Mouse (Mus musculus) heart, embryonic 10.5 days (tissue): ENCODE results near the gene Krt34. TPM values are rescaled to one million over a fixed set of nuclear protein-coding genes. Genes with fewer than 3 reads are reported as not detected.
A peak's percentile ranks its signal among the peaks of the same experiment; 100 is the strongest.

Source experiments
- DNase-seq: peaks from one replicate; pipeline ENCODE4 v3.0.0-alpha.2; 2017; ENCODE audit warnings: low spot score
- H3K27ac ChIP-seq: fragments of 300-500 bp; sonication (generic); 2 replicates; pipeline ENCODE4 v1.5.1; 2016; ENCODE audit warnings: mild to moderate bottlenecking
- H3K27me3 ChIP-seq: fragments of 300-500 bp; sonication (generic); 2 replicates; pipeline ENCODE4 v1.6.1; 2016; ENCODE audit warnings: mild to moderate bottlenecking; ENCODE audit not compliant: poor library complexity, insufficient read depth, severe bottlenecking
- H3K36me3 ChIP-seq: fragments of 300-500 bp; sonication (generic); 2 replicates; pipeline ENCODE4 v1.6.1; 2016; ENCODE audit warnings: mild to moderate bottlenecking, moderate library complexity
- H3K4me1 ChIP-seq: fragments of 300-500 bp; sonication (generic); 2 replicates; pipeline ENCODE4 v1.6.1; 2016; ENCODE audit warnings: mild to moderate bottlenecking
- H3K4me3 ChIP-seq: fragments of 300-500 bp; sonication (generic); 2 replicates; pipeline ENCODE4 v1.5.1; 2016; ENCODE audit warnings: mild to moderate bottlenecking, moderate library complexity
- H3K9me3 ChIP-seq: fragments of 300-500 bp; sonication (generic); 2 replicates; pipeline ENCODE4 v1.6.1; 2016; ENCODE audit warnings: mild to moderate bottlenecking, moderate library complexity
- WGBS: fragments of 180-500 bp; shearing (Covaris S2); methylation state at CpG from one replicate; pipeline ENCODE4 v1.1.7; 2016; 5-methylcytosine and 5-hydroxymethylcytosine counted together
- polyA plus RNA-seq: library from polyadenylated mRNA; unstranded; fragments of >200 nt; fragmentation: Nextera tagmentation; extraction: Ambion mirVana; gene quantifications from 2 replicates; pipeline ENCODE4 v1.2.1, GENCODE M21; 2016

Gene Krt34
- polyA plus RNA-seq, 1 experiment from 2014 or later: not detected

DNA sequence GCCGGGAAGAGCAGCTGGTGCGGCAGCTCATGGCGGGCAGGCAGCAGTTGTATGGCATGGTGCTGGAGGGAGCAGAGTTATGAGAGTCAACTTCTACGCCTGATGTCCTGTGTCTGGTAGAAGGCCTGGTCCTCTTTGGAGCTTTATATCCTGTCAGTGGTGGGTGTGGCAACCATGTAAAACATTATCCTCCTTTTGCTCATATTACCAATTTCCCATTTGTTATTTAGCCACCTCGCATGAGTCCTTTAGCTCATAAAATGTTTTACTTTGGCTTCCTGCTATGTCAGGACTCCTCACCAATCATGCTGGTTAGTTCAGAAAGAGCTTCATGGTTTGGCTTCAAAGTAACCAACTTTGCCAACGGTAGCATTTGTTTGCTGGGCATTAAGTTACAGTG is 11.6 kb downstream of the Krt34 start, which contains the start of gene Krt33b:
Krt33b (minus strand) TSS at position 101 of the 400 bp plus-strand sequence.
- no peak for DNase-seq
- 88% methylated on average over 6 of the region's 6 CpGs for WGBS
- Histone ChIP-seq H3K9me3 (no peaks in the 10 kb centered on the region), H3K4me3 (no peak within 1 kb of the TSS), H3K27ac (no peak within 1 kb of the TSS), H3K36me3 (no peaks in the 10 kb centered on the region), H3K4me1 (no peaks in the 10 kb centered on the region), H3K27me3 (no peaks in the 10 kb centered on the region)

DNA sequence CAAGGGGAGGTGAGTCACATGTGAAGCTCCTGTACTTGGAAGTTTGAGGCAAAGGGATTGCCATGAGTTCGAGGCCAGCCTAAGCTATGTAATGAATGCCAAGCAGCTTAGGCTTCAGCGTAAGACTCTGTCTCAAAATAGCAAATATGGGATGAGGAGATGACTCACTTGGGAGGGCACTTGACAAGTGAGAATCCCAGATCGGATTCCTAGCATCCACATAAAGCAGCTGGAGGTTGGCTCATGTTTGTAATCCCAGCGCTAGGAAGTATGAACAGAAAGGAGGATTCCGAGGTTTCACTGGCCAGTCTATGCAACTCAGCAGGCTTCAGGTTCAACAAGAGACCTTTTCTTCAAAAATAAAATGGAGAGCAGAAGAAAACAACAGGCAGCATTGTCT is 19.9 kb downstream of the Krt34 start:
- WGBS: 53% methylated on average over 5 of the region's 5 CpGs
- H3K9me3 ChIP-seq: no peaks in the 10 kb centered on the region
- no peak overlapping the region for H3K4me3 ChIP-seq
- peak; percentile 42 for DNase-seq
- H3K27ac ChIP-seq: no peak overlapping the region
- no peaks in the 10 kb centered on the region for H3K27me3 ChIP-seq
- no peaks in the 10 kb centered on the region for H3K36me3 ChIP-seq
- no peaks in the 10 kb centered on the region for H3K4me1 ChIP-seq

DNA sequence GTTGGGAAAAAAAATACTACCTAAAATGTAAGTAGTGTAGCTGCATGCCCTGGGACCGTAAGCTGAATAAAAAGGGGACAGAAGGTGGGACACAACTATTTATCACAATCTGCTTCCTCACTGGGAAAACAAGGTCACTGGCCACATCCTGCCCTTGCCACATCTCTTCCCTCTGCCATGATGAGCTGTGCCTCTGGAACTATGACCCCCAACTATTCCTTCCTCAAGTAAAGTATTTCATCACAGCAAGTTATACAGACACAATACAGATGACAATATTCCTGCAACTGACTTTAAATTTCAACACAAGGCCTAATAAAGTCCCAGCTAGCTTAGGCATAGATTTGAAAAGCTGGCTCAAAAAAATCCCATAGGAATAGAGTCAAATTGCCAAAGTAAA is 21.9 kb downstream of the Krt34 start:
- 63% methylated on average over 1 of the region's 1 CpGs for WGBS
- H3K9me3 ChIP-seq: no peaks in the 10 kb centered on the region
- no peak overlapping the region for H3K27ac ChIP-seq
- H3K27me3 ChIP-seq: no peaks in the 10 kb centered on the region
- no peak for DNase-seq
- no peaks in the 10 kb centered on the region for H3K36me3 ChIP-seq
- no peaks in the 10 kb centered on the region for H3K4me1 ChIP-seq
- H3K4me3 ChIP-seq: no peak overlapping the region

DNA sequence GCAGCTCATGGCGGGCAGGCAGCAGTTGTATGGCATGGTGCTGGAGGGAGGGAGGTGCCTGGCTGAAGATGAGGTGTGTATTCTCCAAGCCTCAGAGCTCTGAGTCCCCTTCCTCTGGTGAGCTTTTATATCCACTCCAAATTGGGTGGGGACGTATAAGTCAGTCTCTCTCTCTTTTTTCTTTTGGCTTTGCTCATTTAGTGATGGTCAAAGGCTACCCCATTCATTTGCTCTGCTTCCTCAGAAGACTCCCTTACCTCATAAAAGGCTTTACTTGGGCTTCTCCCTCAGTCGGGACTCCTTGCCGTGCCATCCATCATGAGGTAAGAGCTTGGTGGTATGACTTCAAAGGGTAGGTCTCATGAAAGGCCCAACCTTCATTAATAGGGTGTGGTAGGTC is 25.2 kb downstream of the Krt34 start, which contains the start of gene Krt33a:
Krt33a (minus strand) TSS at position 101 of the 400 bp plus-strand sequence.
- no peak within 1 kb of the TSS for H3K27ac ChIP-seq

DNA sequence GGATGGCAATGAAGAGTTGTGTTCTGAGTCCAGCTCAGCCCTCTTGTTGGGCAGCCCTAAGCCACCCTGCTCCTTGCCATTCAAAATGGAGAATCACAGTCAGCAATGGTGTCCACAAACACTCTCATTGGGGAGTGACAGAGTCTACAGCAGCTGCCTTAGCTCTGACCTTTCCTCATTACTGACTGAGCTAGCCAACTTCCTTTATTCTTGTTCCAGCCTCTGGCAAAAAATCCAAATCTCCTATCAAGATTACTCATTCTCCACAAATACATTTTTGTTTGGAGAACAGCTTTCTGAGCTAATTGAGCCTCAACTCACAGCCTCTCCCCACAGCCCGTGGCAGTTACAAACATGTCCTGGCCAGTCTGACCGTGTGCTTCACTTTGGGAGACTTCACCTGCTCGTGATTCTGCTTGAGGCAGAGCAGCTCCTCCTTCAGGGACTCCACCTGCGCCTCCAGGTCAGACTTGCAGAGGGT is 27.6 kb downstream of the Krt34 start:
- WGBS: 82% methylated on average over 4 of the region's 4 CpGs

More for the DNA sequence above, 25.2 kb downstream of the Krt34 start, which contains the start of gene Krt33a:
- WGBS: 75% methylated on average over 4 of the region's 4 CpGs
- Histone ChIP-seq H3K4me1 (no peaks in the 10 kb centered on the region), H3K9me3 (no peaks in the 10 kb centered on the region), H3K36me3 (no peaks in the 10 kb centered on the region), H3K27me3 (no peaks in the 10 kb centered on the region), H3K4me3 (no peak within 1 kb of the TSS)
- DNase-seq: peak; percentile 53

DNA sequence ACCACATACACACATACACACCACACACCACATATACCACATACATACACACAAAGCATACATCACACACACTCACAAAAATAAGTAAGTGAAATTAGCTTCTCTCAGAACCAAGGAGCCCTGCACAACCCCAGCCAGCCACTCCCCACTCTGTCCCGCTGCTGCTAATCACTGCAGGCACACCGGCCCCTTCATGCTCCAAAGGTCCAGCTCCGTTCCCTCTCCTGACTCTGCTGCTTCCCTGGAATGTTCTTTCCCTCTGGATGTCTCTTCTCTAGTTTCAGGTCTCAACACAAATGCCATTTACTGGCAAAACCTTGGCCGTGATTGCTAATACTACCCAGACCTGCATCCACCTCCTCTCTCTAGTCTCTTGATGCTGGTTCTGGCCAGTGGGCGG is 30.7 kb downstream of the Krt34 start:
- Histone ChIP-seq H3K36me3 (no peaks in the 10 kb centered on the region), H3K27me3 (no peaks in the 10 kb centered on the region), H3K27ac (no peak overlapping the region), H3K4me3 (no peak overlapping the region), H3K9me3 (no peaks in the 10 kb centered on the region), H3K4me1 (no peaks in the 10 kb centered on the region)
- peak; percentile 67 for DNase-seq
- WGBS: 77% methylated on average over 5 of the region's 5 CpGs

More for the DNA sequence above, 27.6 kb downstream of the Krt34 start:
- Histone ChIP-seq H3K4me1 (no peaks in the 10 kb centered on the region), H3K27ac (no peak overlapping the region), H3K4me3 (no peak overlapping the region), H3K9me3 (no peaks in the 10 kb centered on the region), H3K36me3 (no peaks in the 10 kb centered on the region), H3K27me3 (no peaks in the 10 kb centered on the region)
- peak; percentile 60 for DNase-seq

DNA sequence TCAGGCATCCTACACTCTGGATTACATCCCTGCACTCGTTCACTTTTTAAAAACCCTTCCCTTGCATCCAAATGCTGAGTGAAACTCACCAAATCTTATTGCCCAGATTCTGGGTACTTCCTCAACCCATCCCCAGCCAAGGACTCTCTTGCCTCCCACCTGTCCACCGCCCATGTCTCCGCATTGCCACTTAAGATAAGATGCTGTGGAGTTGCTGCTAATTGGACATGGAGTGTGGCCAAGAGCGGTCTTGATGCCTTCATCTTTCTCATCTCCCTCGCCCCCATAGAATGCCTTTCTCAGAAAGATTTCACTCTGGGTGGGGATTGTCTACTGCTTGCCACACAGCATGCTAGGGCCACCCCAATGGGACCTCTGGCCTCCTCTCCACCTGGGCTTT is 33.0 kb downstream of the Krt34 start:
- no peaks in the 10 kb centered on the region for H3K36me3 ChIP-seq
- WGBS: 67% methylated on average over 5 of the region's 5 CpGs
- no peaks in the 10 kb centered on the region for H3K9me3 ChIP-seq
- H3K4me3 ChIP-seq: no peak overlapping the region
- no peaks in the 10 kb centered on the region for H3K4me1 ChIP-seq
- DNase-seq: no peak
- H3K27me3 ChIP-seq: no peaks in the 10 kb centered on the region
- H3K27ac ChIP-seq: no peak overlapping the region

DNA sequence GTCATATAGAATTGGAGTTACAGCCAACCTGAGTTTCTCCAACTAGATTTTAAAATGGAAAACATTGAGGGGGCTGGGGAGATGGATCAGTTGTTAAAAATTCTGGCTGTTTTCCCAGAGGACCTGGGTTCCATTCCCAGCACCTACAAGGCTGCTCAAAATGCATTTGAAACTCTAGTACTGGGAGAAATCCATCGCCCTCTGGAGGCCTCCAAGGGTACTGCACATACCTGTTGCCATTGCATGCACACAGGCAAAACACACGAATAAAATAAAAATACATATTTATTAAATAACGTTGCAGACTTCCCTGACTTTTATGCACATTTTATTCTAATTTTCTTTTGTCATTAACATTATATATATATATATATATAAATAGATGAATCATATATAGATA is 34.7 kb downstream of the Krt34 start:
- H3K36me3 ChIP-seq: no peaks in the 10 kb centered on the region
- no peaks in the 10 kb centered on the region for H3K4me1 ChIP-seq
- H3K27ac ChIP-seq: no peak overlapping the region
- no peak for DNase-seq
- H3K4me3 ChIP-seq: no peak overlapping the region
- no peaks in the 10 kb centered on the region for H3K9me3 ChIP-seq
- no peaks in the 10 kb centered on the region for H3K27me3 ChIP-seq
- 49% methylated on average over 3 of the region's 3 CpGs for WGBS

DNA sequence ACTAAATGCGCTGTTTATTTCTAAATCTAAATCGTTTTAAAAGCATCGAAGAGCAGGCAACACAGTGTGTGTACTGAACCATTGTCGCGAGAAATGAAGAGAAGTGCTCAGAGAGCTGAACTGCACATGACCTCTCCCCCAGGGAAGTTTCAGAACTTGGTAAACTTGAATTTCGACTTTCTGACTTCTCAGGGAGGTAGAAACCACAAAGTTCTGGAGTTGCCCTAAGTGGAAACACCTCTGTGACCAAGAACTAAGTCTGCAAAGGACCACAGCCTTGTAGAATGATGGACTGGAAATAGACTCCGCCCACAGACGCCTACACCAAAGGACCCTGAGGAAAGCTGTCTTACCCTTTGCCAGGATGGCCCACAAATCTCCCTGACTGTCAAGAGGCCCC is 35.4 kb downstream of the Krt34 start:
- no peak overlapping the region for H3K27ac ChIP-seq
- no peak overlapping the region for H3K4me3 ChIP-seq
- H3K4me1 ChIP-seq: no peaks in the 10 kb centered on the region
- H3K27me3 ChIP-seq: no peaks in the 10 kb centered on the region
- H3K36me3 ChIP-seq: no peaks in the 10 kb centered on the region
- DNase-seq: no peak
- no peaks in the 10 kb centered on the region for H3K9me3 ChIP-seq
- 84% methylated on average over 8 of the region's 8 CpGs for WGBS

DNA sequence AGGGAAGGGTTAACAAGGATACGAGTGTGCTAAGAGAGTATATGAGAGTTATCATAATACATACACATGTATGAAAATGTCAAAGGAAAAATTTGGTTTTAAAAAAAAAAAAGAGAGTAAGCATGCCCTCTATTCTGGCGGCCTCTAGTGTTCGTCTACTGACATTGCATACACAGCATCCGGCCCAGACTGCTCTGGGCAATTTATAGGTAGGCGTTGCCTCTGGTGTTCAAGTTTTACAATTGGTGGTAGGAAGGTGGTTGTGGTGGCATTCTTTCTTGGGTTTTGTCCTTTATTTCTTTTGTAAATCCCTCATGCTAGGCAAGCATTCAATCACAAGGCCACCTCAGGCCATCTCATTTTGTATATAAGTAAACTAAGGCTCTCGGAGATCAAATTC is 36.5 kb downstream of the Krt34 start:
- Histone ChIP-seq H3K9me3 (no peaks in the 10 kb centered on the region), H3K27me3 (no peaks in the 10 kb centered on the region), H3K36me3 (no peaks in the 10 kb centered on the region), H3K27ac (no peak overlapping the region), H3K4me1 (no peaks in the 10 kb centered on the region), H3K4me3 (no peak overlapping the region)
- no peak for DNase-seq
- 26% methylated on average over 6 of the region's 6 CpGs for whole genome bisulfite sequencing

DNA sequence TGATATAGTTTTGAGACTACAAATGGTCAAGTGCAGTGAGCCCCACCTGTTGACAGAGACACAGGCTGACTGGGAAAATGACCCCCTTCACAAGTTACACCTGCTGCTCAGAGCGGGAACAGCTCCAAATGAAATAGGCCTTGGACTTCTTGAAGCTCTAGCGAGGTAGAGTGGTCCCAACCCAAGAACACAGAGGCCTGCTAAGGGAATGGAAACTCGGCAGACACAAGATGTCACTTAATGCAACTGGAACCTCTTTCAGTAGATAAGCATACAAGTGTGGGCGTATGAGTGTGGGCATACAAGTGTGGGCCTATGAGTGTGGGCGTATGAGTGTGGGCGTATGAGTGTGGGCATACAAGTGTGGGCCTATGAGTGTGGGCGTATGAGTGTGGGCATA is 42.3 kb downstream of the Krt34 start:
- Histone ChIP-seq H3K27ac (no peak overlapping the region), H3K9me3 (no peaks in the 10 kb centered on the region), H3K36me3 (no peaks in the 10 kb centered on the region), H3K4me3 (no peak overlapping the region), H3K27me3 (peaks cover 20% of the 10 kb centered on the region), H3K4me1 (no peaks in the 10 kb centered on the region)
- 81% methylated on average over 7 of the region's 7 CpGs for WGBS
- peak; percentile 58 for DNase-seq

DNA sequence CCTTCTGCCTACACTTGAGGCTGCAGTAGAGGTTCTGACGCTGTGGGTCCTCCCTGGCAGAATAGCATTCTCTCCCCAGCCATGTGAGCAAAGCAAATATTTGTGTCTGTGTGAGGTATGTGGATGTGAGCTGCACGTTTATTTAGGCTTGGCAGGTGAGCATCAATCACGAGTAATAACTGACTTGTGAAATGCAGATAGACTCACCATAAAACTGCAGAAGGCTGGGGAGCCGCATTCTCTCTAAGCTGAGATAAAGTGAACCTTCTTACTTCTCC is 47.0 kb downstream of the Krt34 start:
- no peak overlapping the region for H3K4me3 ChIP-seq
- no peak overlapping the region for H3K27ac ChIP-seq
- 60% methylated on average over 4 of the region's 4 CpGs for WGBS
- H3K9me3 ChIP-seq: no peaks in the 10 kb centered on the region
- H3K36me3 ChIP-seq: no peaks in the 10 kb centered on the region
- DNase-seq: no peak
- H3K27me3 ChIP-seq: peaks cover 39% of the 10 kb centered on the region
- peaks cover 7% of the 10 kb centered on the region for H3K4me1 ChIP-seq

DNA sequence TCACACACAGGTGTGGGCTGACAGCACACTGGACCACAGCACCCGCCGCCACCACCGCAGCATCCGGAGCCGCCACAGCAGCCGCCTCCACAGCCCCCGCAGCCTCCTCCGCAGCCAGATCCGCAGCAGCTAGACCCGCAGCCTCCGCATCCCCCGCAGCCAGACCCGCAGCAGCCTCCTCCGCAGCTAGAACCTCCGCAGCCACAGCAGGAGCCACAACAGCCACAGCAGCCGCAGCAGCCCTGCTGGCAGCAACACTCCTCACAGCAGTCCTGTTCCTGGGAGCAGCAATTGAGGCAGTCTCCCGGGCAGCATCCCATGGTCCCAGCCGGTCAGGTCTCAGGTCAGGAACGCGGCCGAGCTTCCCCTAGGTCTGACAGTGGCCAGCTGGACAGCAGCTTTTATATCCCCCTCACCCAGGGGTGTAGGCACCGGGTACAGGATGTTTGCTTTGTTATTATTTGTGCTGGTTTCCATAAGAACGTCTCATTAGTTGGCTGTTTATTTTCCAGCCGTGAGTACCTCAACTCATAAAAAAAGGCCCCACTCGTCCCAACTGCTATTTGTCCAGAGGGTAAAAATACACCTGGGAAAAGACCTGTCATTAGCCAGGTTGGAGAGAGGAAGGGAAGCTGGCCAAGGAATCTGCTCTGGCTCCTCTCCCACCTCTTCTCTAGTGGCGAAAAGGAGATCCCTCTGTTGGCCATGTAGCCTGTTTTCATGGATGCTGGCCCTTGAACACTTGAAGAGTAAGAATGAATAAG is 47.6 kb downstream of the Krt34 start, which contains the start of gene Krtap17-1:
Krtap17-1 (minus strand) TSS at position 375 of the 764 bp plus-strand sequence.
- peaks cover 7% of the 10 kb centered on the region for H3K4me1 ChIP-seq
- H3K4me3 ChIP-seq: peak within 1 kb of the TSS; percentile 36
- peak; percentile 73 for DNase-seq
- no peaks in the 10 kb centered on the region for H3K36me3 ChIP-seq
- no peak within 1 kb of the TSS for H3K27ac ChIP-seq
- 25% methylated on average over 26 of the region's 26 CpGs for WGBS
- peaks cover 39% of the 10 kb centered on the region for H3K27me3 ChIP-seq
- H3K9me3 ChIP-seq: no peaks in the 10 kb centered on the region

DNA sequence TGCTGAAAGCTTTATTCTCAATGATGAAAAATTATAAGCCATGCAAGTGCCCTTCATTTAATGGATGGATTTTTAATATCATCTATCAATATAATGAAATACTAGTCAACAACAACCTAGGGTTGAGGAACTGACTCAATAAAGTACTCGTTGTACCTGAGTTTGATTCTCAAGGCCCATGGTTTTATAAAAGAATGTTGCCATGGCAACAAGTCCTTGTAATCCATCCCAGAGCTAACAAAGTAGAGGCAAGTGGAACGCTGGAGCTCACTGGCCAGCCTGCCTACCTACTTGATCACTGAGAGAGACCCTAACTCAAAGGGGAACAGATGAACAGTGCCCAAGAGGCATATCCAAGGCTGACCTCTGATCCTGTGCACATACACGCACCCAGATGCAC is 50.8 kb downstream of the Krt34 start:
- H3K9me3 ChIP-seq: no peaks in the 10 kb centered on the region
- 78% methylated on average over 3 of the region's 3 CpGs for WGBS
- no peaks in the 10 kb centered on the region for H3K36me3 ChIP-seq
- no peak overlapping the region for H3K27ac ChIP-seq
- peaks cover 7% of the 10 kb centered on the region for H3K4me1 ChIP-seq
- H3K4me3 ChIP-seq: no peak overlapping the region
- no peak for DNase-seq
- peaks cover 41% of the 10 kb centered on the region for H3K27me3 ChIP-seq
